Mouse (Mus musculus) heart, postnatal 25 days (tissue): ENCODE results near the gene Pgm2l1. TPM values are rescaled to one million over a fixed set of nuclear protein-coding genes. Genes with fewer than 3 reads are reported as not detected.
"Not testable (repeated sequence)": the region's sequence is repeated elsewhere in the genome, so short reads cannot be mapped to it uniquely, and the experiment has no call there.

Experiments
- DNase-seq: peaks from one replicate; pipeline ENCODE4 v3.0.0; 2022; ENCODE audit warnings: low spot score
- intact Hi-C: fragments of 180-260 bp; cut with DNase I; formaldehyde crosslinking; loops from one replicate; pipeline ENCODE4 v1.15.1; 2025
- total RNA-seq, 2 experiments: library from RNA; stranded (reverse); gene quantifications; 2 replicates each; pipeline ENCODE4 v1.2.3; 2021

Gene Pgm2l1
- total RNA-seq, 2 experiments from 2014 or later, result 5.6 to 7.7 TPM

GRCm38 (mm10) chr7:100216601-100217565, 10.3 kb upstream of the Pgm2l1 start:
- DNase-seq, result no peak
- intact Hi-C loops, result no loop called here

DNA sequence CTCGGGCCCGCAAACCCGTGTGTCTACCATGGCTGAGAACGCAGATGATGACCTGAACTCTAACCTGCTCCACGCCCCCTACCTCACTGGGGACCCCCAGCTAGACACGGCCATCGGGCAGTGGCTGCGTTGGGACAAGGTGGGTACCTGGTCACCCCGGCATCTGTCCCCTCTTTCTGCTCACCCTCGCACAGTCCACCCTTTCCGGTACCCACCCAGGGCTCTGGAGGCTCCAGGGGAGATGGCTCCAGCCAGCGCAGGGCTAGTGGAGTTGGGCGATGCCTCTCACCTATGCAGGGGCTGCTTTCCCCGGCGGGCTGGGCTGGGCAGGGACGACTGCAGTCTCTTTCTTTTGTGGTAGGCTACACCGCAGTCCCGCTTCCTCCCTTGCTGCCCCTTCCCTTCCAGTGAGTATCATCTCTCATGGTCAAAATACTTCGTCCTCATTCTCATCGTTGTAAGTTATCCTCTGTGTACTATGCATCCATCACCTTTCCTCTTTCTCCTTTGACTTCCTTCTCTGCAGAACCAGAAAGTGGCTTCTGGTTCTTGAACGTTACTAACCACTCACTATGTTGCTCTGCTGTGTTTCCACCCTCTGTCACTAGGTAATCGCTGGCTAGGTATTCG, 817 bp downstream of the Pgm2l1 start:
- DNase-seq, result no peak
- intact Hi-C loops, result loop anchor here (2.0 kb wide), 1 partner anchor 105 kb away; no protein-coding TSS in a partner anchor

GRCm38 (mm10) chr7:100228957-100229356, 1.8 kb downstream of the Pgm2l1 start:
- no peak for DNase-seq
- intact Hi-C loops, result no loop called here

DNA sequence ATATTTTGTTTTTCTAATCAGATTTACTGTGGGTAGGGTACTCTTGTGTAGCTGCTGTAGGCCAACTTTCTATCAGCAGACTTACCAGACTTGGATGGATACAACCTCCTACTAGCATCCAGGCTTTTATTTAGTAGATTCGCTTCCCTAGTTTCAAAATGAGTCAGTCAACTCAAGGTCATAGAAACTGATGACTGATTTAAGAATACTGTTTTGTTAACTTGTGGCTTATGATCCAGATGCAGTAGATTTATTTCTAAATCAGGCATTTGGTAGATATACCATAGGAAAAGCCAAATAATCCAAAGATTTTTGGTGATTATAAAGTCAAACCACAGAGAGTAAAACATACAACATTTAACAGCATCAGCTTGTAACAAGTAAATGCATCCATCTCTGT, 3.5 kb downstream of the Pgm2l1 start:
- no peak for DNase-seq
- intact Hi-C loops, result no loop called here

- intact Hi-C loops, result no loop called here
- DNase-seq, result no peak
Observed at GRCm38 (mm10) chr7:100231661-100232060, 4.5 kb downstream of the Pgm2l1 start.

- intact Hi-C loops, result loop anchor here (1.0 kb wide), 1 partner anchor 43 kb away; no protein-coding TSS in a partner anchor
- DNase-seq, result no peak
Observed at GRCm38 (mm10) chr7:100233681-100234080, 6.5 kb downstream of the Pgm2l1 start.

GRCm38 (mm10) chr7:100234264-100234885, 7.2 kb downstream of the Pgm2l1 start:
- DNase-seq, result no peak
- intact Hi-C loops, result loop anchor here (1.0 kb wide), 1 partner anchor 44 kb away; no protein-coding TSS in a partner anchor

GRCm38 (mm10) chr7:100238271-100238670, 11.1 kb downstream of the Pgm2l1 start:
- intact Hi-C loops, result no loop called here
- no peak for DNase-seq

DNA sequence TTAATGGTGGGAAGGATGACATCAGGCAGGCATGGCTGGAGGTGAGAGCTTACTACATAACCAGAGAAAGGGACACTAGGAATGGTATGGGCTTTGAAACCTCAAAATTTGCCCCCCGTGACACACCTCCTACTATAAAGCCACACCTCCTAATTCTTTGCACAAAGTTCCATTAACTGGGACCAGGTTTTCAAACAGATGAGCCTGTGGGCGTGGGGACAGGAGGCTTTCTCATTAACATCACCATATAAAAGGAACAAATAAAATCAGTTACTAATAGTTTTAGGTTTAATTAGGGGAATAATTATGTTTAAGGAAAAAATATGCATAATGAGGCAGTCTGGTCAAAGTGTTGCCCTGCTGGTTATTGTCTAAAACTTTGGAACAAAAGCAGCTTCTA, 13.4 kb downstream of the Pgm2l1 start:
- intact Hi-C loops, result no loop called here
- DNase-seq, result no peak

GRCm38 (mm10) chr7:100243007-100243406, 15.8 kb downstream of the Pgm2l1 start:
- no peak for DNase-seq
- intact Hi-C loops, result no loop called here

- DNase-seq, result no peak
- intact Hi-C loops, result no loop called here
Observed at GRCm38 (mm10) chr7:100244225-100244624, 17.0 kb downstream of the Pgm2l1 start.

GRCm38 (mm10) chr7:100245176-100245575, 18.0 kb downstream of the Pgm2l1 start:
- intact Hi-C loops, result no loop called here
- no peak for DNase-seq

- no peak for DNase-seq
- intact Hi-C loops, result no loop called here
Observed at GRCm38 (mm10) chr7:100250667-100251066, 23.5 kb downstream of the Pgm2l1 start.

GRCm38 (mm10) chr7:100262350-100262749, 35.2 kb downstream of the Pgm2l1 start:
- intact Hi-C loops, result no loop called here
- no peak for DNase-seq

GRCm38 (mm10) chr7:100264934-100265333, 37.7 kb downstream of the Pgm2l1 start:
- not testable (repeated sequence) for DNase-seq

GRCm38 (mm10) chr7:100272369-100272768, 45.2 kb downstream of the Pgm2l1 start:
- intact Hi-C loops, result no loop called here
- no peak for DNase-seq

More at GRCm38 (mm10) chr7:100264934-100265333, 37.7 kb downstream of the Pgm2l1 start:
- intact Hi-C loops, result not testable (repeated sequence)

DNA sequence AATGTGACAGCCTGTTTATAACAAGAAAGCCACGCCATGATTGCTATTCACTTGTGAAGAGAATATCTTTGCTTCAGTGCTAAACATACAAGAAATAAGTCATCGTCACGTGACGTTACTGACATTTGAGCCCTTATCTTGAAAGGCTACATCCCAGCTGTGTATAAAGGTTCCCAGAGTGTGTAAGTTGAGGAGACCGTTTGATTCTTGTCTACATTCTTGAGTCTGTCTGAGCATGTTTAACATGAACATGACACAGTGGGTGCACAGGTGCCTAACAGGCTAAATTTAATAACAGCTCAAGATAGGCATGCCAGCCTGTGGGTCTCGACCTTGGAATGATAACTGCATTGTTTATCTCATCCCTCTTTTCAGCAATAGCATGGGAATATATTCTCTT, 47.3 kb downstream of the Pgm2l1 start:
- no peak for DNase-seq
- intact Hi-C loops, result no loop called here

- intact Hi-C loops, result no loop called here
- DNase-seq, result no peak
Observed at GRCm38 (mm10) chr7:100276397-100276796, 49.2 kb downstream of the Pgm2l1 start.

- intact Hi-C loops, result loop anchor here (2.0 kb wide), 1 partner anchor 45 kb away; no protein-coding TSS in a partner anchor
- DNase-seq, result no peak
Observed at GRCm38 (mm10) chr7:100279803-100280202, 52.6 kb downstream of the Pgm2l1 start.

GRCm38 (mm10) chr7:100281596-100281995, 54.4 kb downstream of the Pgm2l1 start:
- intact Hi-C loops, result no loop called here
- no peak for DNase-seq
